Mouse (Mus musculus) heart, embryonic 10.5 days (tissue): Measurements from ENCODE around the gene Pcyt1b. TPM values are rescaled to one million over a fixed set of nuclear protein-coding genes. Genes with fewer than 3 reads are reported as not detected.

Experiments used
- DNase-seq: peaks from one replicate; pipeline ENCODE4 v3.0.0-alpha.2; 2017; ENCODE audit warnings: low spot score
- H3K27ac ChIP-seq: fragments of 300-500 bp; sonication (generic); 2 replicates; pipeline ENCODE4 v1.5.1; 2016; ENCODE audit warnings: mild to moderate bottlenecking
- H3K27me3 ChIP-seq: fragments of 300-500 bp; sonication (generic); 2 replicates; pipeline ENCODE4 v1.6.1; 2016; ENCODE audit warnings: mild to moderate bottlenecking; ENCODE audit not compliant: poor library complexity, insufficient read depth, severe bottlenecking
- H3K36me3 ChIP-seq: fragments of 300-500 bp; sonication (generic); 2 replicates; pipeline ENCODE4 v1.6.1; 2016; ENCODE audit warnings: mild to moderate bottlenecking, moderate library complexity
- H3K4me1 ChIP-seq: fragments of 300-500 bp; sonication (generic); 2 replicates; pipeline ENCODE4 v1.6.1; 2016; ENCODE audit warnings: mild to moderate bottlenecking
- H3K4me3 ChIP-seq: fragments of 300-500 bp; sonication (generic); 2 replicates; pipeline ENCODE4 v1.5.1; 2016; ENCODE audit warnings: mild to moderate bottlenecking, moderate library complexity
- H3K9me3 ChIP-seq: fragments of 300-500 bp; sonication (generic); 2 replicates; pipeline ENCODE4 v1.6.1; 2016; ENCODE audit warnings: mild to moderate bottlenecking, moderate library complexity
- WGBS: fragments of 180-500 bp; shearing (Covaris S2); methylation state at CpG from one replicate; pipeline ENCODE4 v1.1.7; 2016; 5-methylcytosine and 5-hydroxymethylcytosine counted together
- polyA plus RNA-seq: library from polyadenylated mRNA; unstranded; fragments of >200 nt; fragmentation: Nextera tagmentation; extraction: Ambion mirVana; gene quantifications from 2 replicates; pipeline ENCODE4 v1.2.1, GENCODE M21; 2016

Pcyt1b gene
- polyA plus RNA-seq, 1 experiment from 2014 or later: 4.2 TPM

GRCm38 (mm10) chrX:93756867-93757455 lies 102.3 kb downstream of the Pcyt1b start:
- H3K27me3 ChIP-seq: no peaks in the 10 kb centered on the region; the same call in 1 of the 2 replicates
- H3K4me1 ChIP-seq: no peaks in the 10 kb centered on the region
- H3K27ac ChIP-seq: no peak overlapping the region
- no peak overlapping the region for H3K4me3 ChIP-seq
- no peak for DNase-seq
- H3K36me3 ChIP-seq: no peaks in the 10 kb centered on the region
- 72% methylated on average over 7 of the region's 7 CpGs for WGBS
- no peaks in the 10 kb centered on the region for H3K9me3 ChIP-seq

GRCm38 (mm10) chrX:93760770-93761169 lies 106.1 kb downstream of the Pcyt1b start:
- Histone ChIP-seq H3K36me3 (no peaks in the 10 kb centered on the region), H3K4me3 (no peak overlapping the region), H3K4me1 (no peaks in the 10 kb centered on the region), H3K27me3 (no peaks in the 10 kb centered on the region; the same call in 1 of the 2 replicates), H3K9me3 (no peaks in the 10 kb centered on the region), H3K27ac (no peak overlapping the region)
- 81% methylated on average over 3 of the region's 3 CpGs for whole genome bisulfite sequencing
- no peak for DNase-seq

GRCm38 (mm10) chrX:93789562-93789961 lies 134.9 kb downstream of the Pcyt1b start:
- WGBS: 64% methylated on average over 1 of the region's 1 CpGs

GRCm38 (mm10) chrX:93793168-93793567 lies 138.5 kb downstream of the Pcyt1b start:
- no peaks in the 10 kb centered on the region for H3K9me3 ChIP-seq
- H3K4me1 ChIP-seq: no peaks in the 10 kb centered on the region
- H3K4me3 ChIP-seq: no peak overlapping the region
- no peaks in the 10 kb centered on the region for H3K36me3 ChIP-seq
- H3K27me3 ChIP-seq: no peaks in the 10 kb centered on the region
- H3K27ac ChIP-seq: no peak overlapping the region
- no peak for DNase-seq

More at GRCm38 (mm10) chrX:93789562-93789961, 134.9 kb downstream of the Pcyt1b start:
- Histone ChIP-seq H3K9me3 (no peaks in the 10 kb centered on the region), H3K36me3 (no peaks in the 10 kb centered on the region), H3K27ac (no peak overlapping the region), H3K27me3 (no peaks in the 10 kb centered on the region), H3K4me3 (no peak overlapping the region), H3K4me1 (no peaks in the 10 kb centered on the region)
- no peak for DNase-seq

Other genes with a start within 250 kb of the Pcyt1b start
- 14.8 and 16.1 TPM in 2 replicates for gene Pola1, start 22.7 kb upstream of the Pcyt1b start, polyA plus RNA-seq
- gene Pdk3, start 177.3 kb downstream of the Pcyt1b start, polyA plus RNA-seq: 129 and 190 TPM in 2 replicates